Mouse (Mus musculus): ENCODE data around the gene Rngtt.
A peak's percentile ranks its signal among the peaks of the same experiment; 100 is the strongest.
"Not testable (repeated sequence)": the region's sequence is repeated elsewhere in the genome, so short reads cannot be mapped to it uniquely, and the experiment has no call there.

Gene Rngtt

DNA sequence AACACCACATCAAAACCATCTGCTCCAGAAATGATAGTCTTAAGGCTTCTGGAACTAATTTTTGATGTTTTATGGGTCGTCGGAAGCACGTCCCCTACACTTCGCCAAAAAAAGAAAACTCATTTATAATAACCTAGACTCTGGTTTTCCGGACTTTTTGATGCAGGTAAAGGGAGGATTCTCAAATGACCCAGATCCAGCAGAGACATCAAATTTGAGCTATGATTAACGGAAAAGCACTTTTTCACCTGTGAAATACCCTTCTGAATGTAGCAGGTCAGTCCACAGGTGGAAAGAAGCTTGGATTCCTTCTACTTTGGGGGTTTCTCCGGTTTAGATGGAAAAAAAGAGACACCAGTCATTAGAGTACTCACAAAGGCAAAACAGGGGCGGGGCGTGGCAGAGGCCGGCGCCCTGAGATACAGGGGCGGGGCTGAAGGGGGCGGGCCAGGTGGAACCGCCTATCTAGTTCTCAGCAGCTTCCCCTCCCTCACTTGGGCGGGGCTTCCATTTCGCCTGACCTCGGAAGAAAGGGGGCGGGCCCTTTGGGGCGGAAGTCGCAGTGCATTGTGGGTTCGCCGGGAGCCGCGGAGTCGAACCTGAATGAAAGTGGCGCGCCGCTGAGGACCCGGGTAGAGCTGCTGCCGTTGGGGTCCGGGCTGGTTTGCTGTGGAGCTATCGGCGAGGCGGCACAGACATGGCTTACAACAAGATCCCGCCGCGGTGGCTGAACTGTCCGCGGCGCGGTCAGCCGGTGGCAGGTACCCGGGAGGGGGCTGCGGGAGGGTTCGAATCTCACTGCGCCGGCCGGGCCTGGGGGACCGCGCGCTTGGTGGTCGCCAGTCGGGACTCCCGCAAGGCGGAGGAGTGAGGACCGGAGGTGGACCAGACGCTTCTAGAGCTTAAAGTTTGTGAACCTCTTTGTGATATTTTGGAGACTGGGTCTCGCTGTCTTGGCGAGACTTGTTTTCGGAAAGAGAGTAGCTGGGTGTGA is at the start of gene Rngtt:
TSS of gene Rngtt (plus strand) at position 548 of the 994 bp plus-strand sequence.
- peak; percentile 92 to 97 for DNase-seq

DNA sequence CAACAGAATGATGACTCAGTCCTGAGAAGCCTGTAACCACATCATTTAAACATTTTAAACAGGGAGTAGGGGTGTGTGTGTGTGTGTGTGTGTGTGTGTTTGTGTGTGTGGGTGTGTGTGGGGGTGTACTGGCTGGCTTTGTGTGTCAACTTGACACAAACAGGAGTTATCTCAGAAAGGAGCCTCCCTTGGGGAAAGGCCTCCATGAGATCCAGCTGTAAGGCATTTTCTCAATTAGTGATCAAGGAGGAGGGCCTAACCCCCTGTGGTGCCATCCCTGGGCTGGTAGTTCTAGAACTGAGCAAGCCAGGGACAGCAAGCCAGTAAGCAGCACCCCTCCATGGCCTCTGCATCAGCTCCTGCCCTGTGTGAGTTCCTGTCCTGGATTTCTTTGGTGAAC is 49.8 kb upstream of the Rngtt start:
- peak in 1 of 2 experiments; percentile 35 for DNase-seq

DNA sequence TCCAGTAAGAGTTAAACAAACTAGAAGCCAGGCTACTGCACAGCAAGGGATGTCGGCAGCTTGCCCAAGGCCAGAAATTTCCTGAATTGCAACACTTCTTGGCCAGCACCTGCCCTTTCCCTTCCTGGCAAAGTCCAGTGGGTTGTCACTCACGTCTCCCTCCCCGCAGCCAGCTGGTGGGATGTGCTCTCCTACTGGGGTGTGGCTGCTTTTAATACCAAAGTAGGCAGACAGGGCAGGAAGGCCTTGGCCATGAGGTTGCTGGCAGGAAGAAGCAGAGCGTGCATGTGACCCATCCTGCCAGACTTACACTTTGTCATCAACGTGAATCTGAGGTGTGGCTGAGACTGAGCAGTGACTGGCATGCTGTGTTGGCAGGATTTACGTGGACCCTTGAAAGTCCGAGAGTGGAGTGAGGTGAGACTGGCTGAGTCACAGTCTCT is 48.8 kb upstream of the Rngtt start:
- DNase-seq, result peak; percentile 87 to 92

DNA sequence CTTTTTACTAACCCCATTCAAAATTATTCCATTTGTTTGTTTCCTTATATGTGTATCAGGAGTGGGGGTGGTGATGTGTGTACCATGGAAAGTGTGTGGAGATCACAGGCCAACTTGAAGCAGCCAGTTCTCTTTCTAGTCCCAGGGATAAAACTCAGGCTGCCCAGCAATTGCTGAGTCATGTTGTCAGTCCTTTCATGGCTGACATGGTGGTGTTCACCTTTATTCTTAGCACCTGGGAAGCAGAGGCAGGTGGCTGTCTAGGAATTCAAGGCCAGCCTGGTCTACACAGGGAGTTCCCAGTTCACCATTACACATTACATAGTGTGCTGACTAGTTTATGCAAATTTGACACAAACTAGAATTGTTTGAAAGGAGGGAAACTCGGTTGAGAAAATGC is 47.2 kb upstream of the Rngtt start:
- no peak for DNase-seq

DNA sequence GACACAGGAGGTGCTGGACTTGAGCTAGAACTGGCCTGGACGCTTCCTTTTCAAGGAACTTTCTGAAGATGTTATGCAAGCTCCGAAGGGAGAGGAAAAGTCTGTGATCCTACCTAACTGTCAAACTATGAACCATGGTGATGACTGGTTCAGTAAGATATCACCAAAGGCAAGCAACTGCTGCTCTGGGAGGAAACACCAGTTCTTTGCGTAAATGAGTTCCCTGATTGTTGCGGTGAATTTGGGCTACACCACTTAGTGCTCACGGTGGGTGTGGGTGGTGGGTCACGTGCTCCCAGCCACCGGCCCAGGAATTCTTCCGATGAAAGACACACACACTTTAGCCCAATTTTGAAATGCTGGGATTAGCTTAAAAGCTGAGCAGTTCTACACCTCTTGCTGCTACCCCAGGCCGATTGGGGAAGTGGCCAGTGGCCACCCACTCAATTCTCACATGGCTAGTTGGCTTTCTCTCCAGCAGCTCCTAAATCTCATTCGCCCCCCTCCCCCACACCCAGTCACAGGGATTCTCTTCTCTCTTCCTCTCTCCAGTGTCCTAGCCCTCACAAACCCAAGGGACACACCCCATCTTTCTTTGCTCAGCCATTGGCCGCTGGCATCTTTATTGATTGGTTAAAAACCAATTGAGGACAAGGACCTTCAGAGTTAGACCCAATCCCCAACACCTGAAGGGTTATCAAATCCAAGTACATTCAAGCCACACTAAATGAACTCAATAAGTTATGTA is 45.0 kb upstream of the Rngtt start:
- DNase-seq, result no peak

DNA sequence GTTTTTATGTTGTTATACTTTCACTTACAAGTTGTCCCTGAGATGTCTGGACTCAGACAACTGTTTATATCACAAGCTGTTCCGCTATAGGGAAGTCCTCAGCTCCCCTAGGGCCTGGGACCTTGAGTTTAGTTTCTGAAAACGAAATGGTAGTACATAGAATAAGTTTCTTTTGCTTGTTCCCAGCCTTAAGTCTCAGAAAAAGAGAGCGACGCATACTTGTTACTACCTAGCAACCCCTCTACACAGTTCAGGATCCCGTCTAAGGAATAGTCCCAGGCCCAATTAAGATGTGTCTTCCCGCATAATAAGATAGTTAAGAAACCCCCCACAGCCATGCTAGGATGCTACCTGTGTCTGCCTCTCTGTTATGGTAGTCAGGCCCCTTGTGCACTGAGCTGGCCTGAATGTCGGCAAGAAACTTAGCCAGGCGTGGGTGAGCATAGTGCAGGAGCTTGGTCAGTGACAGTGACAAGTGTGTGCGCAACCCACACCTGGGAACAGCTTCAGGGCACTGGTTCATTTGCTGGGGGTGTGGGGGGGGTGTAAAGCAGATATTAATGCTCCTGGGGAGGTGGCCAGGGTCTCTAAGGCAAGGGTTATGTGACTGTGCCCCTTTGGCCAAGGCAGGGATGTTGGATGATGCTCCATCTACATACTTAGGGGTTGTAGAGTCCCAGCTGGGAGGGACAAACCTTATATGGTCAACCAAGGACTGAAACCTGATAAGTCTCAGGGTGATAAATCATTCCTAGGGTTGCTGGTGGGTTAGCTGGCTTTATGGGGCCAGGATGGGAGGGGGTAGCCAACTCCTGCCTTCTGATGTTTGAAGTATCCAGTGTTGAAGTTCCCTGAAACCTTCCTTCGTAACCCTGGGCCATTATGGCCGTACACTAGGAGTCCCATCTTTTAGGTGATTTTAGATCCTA is 39.5 kb upstream of the Rngtt start:
- no peak for DNase-seq

DNA sequence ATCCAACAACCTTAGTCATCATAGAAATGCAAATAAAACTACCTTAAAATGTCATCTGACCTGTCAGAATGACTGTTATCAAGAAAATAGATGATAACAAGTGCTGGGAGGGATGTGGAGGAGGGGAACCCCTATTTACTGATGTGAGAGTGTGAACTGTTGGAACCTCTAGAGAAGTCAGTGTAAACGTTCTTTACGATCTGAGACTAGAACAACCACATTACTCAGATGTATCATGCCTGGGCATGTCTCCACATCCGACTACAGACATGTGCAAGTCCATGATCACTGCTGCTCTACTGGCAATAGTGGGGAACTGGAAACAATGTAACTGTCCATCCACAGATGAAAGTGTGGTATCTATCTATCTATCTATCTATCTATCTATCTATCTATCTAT is 36.7 kb upstream of the Rngtt start:
- no peak for DNase-seq

DNA sequence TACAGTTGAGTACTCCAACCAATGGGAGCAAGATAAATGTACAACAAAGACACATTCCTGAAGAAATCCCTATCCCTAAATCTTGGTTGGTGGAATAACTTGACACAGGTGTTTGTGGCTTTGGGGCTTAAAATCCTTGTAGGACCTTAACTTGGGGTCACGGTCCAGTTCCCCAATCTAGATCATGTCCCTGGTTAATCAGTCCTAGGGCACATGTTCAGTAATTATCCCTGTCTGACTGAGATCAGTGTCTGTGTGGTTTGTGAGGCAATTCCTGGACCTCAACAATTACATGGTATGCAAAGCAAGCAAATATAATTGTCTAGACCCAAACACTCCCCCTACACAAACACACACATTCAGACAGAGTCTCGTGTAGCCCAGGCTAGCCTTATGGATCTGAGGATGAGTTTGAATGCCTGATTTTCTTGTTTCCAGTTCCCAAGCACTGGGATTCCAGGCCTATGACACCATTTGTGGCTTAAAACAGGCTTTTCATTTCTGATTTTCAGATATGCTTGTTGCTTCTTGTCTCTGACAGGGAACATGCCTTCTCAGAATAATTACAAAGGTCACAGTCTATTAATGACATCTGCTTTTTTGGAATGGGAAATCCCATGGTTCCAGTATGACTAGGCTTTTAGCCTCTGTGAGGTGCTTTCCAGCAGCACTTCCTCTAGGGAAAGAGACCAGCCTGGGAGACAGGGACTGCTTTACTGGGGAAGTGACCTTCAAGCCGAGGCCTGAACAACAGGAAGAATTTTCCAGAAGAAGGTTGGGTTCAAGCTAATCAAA is 28.0 kb upstream of the Rngtt start:
- DNase-seq, result no peak

DNA sequence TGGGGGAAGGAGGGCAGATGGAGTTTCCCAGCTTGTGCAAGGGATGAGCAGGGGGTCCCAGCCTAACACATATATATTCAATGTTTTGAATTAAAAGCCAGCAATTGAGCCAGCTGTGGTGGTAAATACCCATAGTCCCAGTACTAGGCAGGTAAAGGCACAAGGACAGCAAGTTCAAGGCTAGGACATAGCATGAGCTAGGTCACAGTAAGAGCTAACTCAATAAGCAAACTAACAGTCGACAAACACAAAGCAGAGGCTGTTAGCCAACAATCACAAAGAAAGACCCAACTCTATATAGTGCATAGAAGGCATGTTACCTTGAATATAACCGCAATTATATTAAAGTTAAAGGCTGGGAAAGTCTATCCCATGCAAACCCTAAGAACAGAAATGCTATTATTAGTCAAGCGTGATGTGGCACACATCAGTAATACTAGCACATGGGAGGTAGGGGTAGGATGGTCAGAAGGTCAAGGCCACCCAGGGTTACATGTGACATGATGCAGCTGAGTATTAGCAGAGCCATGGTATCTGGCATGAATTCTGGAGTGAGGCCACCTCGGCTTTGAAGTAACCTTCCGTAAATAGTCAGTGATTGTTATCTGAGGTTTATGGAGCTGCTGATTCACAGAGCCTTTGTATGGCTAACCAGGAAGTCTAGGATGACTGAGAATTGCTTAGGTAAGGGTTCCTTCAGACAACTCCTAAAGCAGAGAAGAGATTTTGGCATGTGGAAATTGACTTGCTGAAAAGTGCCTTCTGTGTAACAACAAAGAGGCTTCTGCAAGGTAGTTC is 25.8 kb upstream of the Rngtt start:
- DNase-seq, result no peak

DNA sequence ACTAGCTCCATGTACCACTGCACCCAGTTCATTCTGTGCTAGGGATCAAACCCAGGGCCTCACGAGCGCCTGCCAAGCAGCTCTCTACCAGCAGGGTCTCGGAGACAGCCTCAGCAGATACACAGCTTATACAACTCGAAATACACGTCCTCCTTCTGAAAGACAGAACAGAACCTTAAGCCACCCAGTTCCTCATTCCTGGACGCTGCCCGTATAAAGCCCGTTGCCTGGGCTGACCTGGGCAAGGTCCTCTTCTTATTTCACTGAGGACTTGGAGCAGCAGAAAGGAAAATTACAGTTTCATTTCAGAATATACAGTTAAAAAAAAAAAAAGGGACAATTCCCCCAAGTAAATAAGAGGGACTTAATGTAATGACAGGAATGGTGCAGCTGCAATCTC is 24.7 kb upstream of the Rngtt start:
- DNase-seq, result no peak

DNA sequence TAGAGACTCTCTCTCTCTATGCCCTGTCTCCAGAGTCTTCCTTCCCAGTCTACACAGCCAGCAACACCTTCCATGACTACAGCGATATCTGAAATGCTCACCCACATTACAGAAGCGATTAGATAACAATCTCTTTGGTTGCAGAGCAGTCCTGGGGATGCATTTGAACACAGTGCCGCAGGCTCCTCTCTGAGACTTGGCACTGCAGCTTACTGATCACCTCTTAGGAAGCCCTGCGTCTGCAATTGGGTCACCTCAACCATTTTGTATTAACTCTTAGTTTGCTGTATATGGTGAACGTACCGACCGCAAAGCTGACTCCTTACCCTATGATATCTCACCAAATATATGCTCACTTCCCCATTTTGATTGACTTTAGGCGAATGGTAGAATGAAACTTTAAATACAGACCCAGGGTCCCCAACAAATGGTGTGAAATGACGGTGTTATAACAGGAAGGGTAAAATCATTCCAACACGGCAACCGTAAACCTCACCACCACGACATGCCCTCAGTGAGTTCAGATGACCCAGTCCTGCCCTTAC is 20.9 kb upstream of the Rngtt start:
- DNase-seq, result no peak

DNA sequence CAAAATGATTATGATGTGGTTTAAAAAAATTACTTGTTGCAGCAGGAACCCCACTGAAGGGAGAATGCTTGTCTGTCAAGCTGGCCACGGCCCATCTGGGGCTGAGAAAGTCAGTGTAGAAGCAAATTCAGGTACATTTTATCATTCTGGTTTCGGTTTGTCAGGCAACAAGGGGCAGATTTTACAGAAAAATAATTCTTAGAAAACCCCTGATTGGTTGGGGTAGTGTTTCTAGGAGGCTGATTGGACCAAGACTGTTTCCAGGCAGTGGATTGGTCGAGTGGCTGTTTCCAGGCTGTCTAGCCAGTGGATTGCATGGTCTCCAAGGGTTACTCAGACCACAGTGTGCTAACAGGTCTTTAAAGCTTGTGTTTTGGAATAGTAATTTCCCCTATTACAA is 20.1 kb upstream of the Rngtt start, which contains the start of gene Pnrc1:
TSS of gene Pnrc1 (minus strand) at position 162 of the 400 bp plus-strand sequence.
- DNase-seq, result peak in 1 of 2 experiments; percentile 21

DNA sequence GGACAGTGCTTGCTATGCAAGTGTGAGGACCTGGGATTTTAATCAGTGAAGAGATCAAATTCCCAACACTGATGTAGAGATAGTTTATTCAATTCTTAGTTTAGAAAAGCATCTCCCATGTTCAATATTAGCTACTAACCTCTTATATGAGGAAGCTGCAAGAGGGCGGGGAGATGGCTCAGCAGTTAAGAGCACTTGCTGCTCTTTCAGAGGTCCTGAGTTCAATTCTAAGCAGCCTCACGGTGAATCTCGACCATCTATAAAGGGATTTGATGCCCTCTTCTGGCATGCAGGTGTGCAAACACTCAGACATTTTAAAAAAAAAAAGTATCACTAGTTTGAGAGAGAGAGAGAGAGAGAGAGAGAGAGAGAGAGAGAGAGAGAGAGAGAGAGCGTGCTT is 19.2 kb upstream of the Rngtt start:
- DNase-seq, result no peak

DNA sequence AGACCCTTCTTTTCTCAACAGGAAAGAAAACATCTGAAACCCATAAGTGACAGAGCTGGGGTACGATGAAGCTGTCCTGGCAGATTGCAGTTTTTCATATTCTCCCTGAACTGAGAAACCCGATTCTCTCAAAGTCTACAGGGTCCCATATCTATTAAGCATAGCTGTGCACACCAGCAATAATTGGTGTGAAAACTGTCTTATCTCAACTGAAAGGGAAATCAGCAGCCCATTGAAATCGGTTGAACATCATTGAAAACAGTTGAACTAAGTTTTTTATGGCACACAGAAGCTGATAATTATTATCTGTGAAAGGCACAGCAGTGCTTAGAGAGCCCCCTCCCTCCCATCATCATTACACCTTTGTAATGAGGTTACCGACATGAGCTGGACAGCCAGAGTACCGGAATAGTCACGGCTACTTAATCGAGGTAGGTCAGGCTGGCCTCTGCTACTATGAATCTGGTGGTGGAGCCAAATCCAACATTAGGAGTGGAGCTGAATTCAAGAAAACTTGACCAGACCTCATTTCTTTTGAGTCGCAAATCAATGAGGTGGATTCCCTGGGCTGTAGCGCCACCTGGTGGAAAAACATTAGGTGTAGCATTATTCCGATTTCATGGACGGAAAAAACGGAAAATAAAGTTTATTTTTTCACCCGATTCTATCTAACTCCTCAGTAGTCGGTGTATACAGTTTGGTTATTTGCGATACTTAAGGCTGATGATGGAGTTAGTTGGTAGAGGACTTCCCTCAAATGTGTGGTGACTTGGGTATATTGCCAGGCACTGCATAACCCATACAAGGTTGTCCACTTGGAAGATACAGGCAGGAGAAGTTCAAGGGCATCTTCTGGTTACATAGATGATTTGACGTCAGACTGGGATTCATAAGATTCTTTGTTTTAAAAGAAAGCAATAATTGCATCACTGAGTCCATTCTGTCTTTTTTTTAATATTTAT is 17.4 kb upstream of the Rngtt start:
- peak; percentile 78 to 85 for DNase-seq

DNA sequence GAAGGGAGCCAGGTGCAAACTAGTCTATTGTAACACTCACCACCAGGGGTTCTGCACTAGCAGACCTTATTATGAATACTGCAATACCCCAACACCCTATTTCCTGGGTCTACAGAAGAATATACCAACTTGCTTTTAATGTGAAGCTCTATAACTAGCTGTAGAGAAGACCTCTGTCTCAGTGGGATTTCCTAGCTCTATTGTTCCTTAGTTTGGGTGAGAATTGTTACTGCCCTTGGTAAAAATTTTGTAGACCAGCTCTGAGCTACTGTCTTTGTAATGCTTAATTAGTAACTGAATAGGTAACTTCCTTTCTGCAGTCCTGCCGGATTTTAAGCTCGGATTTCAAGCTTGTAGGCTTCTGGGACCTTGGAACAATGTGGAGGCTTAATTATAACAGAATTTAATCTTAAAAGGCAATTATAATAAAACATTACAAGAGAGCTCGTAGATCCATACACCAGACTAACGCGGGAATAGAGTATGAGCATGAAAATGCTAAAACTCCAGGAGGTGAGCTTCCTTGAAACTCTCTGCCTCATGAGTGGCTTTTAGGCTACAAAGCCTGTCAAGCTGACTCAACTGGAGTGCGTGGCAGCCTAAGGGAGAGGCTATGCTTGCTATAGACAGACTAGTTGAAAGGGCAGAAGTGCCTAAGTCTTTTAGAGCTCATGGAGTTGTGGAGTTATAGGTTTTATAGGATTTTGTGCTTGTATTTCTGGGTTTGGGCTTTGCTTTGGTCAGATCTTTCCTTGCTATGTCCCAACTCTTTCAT is 9.0 kb upstream of the Rngtt start:
- DNase-seq, result not testable (repeated sequence)

DNA sequence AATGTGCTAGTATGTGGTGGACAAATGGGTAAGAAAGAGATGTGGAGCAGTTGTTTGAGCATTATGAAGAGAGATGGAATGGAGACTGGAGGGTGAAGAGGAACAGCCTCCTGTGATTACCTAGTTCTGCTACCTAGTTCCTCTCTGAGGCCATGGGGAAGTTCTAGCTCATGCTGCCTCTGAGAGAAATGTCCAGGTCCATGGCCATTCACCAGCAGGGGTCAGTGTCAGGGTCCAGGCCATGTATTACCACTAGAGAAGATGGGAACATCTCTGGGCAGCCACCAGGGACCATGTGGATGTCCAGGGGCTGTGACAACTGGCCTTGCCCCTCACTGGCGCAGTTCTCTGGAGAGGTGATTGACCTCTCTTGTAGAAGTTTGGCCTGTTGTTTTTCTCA is 7.1 kb upstream of the Rngtt start:
- DNase-seq, result no peak

DNA sequence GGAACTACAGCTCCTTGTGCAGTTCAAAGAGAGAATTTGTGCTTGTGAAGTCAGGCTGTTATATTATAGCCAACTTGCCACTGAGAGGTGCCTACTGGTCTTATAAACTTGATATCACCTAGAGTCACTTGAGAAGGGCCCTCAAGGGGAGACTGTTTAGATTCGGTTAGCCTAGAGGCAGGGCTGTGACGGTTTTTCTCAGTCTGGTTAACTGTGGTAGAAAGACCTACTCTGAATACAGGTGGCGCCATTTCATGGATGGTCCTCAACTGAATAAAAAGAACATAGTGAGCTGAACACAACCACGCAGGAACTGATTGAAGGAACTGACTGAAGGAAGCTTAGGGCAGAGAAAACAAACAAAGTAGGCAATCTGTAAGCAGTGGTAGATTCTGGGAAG is 3.0 kb upstream of the Rngtt start:
- DNase-seq, result no peak

DNA sequence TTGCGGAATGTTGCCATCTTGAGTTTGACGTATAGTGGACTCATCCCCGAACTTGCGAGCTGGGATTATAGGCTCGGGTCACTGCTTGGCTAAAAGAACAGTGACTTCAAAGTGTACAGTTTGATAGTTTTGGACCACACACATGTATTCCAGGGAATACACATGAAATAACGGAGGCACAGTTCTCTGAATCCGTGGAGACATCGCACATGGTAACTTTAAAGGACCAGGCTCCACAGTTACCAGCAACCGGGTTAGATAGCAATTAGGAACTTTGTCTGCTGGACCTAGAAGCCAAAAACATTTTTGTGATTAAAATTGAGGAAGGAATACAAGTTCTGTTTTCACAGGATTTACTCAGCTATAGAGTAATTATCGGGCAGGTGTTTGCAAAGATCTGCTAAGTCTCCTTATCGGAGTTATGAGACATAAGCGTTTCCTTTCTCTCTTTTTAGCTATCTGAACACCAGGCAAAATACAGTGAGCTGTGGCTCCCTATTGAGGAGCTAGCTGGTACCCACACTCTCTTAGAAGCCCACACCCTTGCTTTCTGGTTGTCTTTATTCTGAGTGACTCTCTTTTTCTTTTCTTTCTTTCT is 828 bp downstream of the Rngtt start:
- DNase-seq, result no peak

All from cerebellum, postnatal 25 days (tissue).